Mouse (Mus musculus): Measurements from ENCODE around the gene Hdac7. TPM values are rescaled to one million over a fixed set of nuclear protein-coding genes. Genes with fewer than 3 reads are reported as not detected.

Gene Hdac7
- polyA plus RNA-seq, 1 experiment from 2014 or later, result 5.8 TPM

GRCm38 (mm10) chr15:97839473-97839872 is 4.8 kb downstream of the Hdac7 start:
- Histone ChIP-seq H3K27ac (ENCODE audit: low read length) (no peak overlapping the region), H3K9ac (ENCODE audit: low read depth, low read length) (no peak overlapping the region), H3K4me2 (ENCODE audit: low read depth, low read length) (no peak overlapping the region), H3K4me1 (ENCODE audit: control insufficient read depth, low read depth, low read length) (peaks cover 34% of the 10 kb centered on the region), H3K27me3 (ENCODE audit: control insufficient read depth, insufficient read depth, low read depth, low read length) (no peaks in the 10 kb centered on the region), H3K9me3 (replicated peaks; ENCODE audit: control insufficient read depth, low read length) (no peaks in the 10 kb centered on the region), H3K36me3 (ENCODE audit: control insufficient read depth, insufficient read depth) (no peaks in the 10 kb centered on the region), H3K4me3 (ENCODE audit: low read depth, low read length) (no peak overlapping the region)
- 71% methylated on average over 4 of the region's 4 CpGs for WGBS (ENCODE audit: insufficient replicate concordance)
- no peak for ATAC-seq (ENCODE audit: low read depth)

DNA sequence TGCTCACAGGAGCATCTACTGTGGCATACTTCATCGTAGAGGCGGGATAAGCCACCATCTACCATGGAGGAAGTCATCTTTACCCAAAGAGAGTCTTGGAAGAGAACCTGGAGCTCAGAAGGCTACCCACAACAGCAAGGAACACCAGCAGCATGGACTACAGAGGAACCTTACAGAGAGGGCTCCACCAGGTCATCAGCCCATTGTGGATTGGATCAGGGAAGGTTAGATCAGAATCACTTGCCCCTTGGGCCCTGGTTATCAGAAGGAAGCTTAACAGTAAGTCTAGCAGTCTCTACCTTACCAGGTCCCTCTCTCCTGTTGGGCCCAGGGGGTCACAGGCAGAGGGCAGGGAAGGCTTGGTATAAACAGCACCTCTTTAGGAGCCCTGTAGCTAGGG is 5.3 kb downstream of the Hdac7 start:
- H3K27ac ChIP-seq (ENCODE audit: low read length), result no peak overlapping the region
- no peak overlapping the region for H3K4me3 ChIP-seq (ENCODE audit: low read depth, low read length)
- no peaks in the 10 kb centered on the region for H3K36me3 ChIP-seq (ENCODE audit: control insufficient read depth, insufficient read depth)
- H3K9me3 ChIP-seq (replicated peaks; ENCODE audit: control insufficient read depth, low read length), result no peaks in the 10 kb centered on the region
- H3K4me2 ChIP-seq (ENCODE audit: low read depth, low read length), result no peak overlapping the region
- no peak for ATAC-seq (ENCODE audit: low read depth)
- H3K9ac ChIP-seq (ENCODE audit: low read depth, low read length), result no peak overlapping the region
- peaks cover 29% of the 10 kb centered on the region for H3K4me1 ChIP-seq (ENCODE audit: control insufficient read depth, low read depth, low read length)
- H3K27me3 ChIP-seq (ENCODE audit: control insufficient read depth, insufficient read depth, low read depth, low read length), result no peaks in the 10 kb centered on the region
- WGBS (ENCODE audit: insufficient replicate concordance), result 52% methylated on average over 2 of the region's 2 CpGs

- H3K4me2 ChIP-seq (ENCODE audit: low read depth, low read length), result no peak overlapping the region
- no peaks in the 10 kb centered on the region for H3K9me3 ChIP-seq (replicated peaks; ENCODE audit: control insufficient read depth, low read length)
- H3K27ac ChIP-seq (ENCODE audit: low read length), result no peak overlapping the region
- H3K4me3 ChIP-seq (ENCODE audit: low read depth, low read length), result no peak overlapping the region
- peaks cover 25% of the 10 kb centered on the region for H3K4me1 ChIP-seq (ENCODE audit: control insufficient read depth, low read depth, low read length)
- WGBS (ENCODE audit: insufficient replicate concordance), result 55% methylated on average over 4 of the region's 4 CpGs
- no peaks in the 10 kb centered on the region for H3K36me3 ChIP-seq (ENCODE audit: control insufficient read depth, insufficient read depth)
- 0 out of 2 replicates have a peak, but pooled peaks cover 4% of the 10 kb centered on the region for H3K27me3 ChIP-seq (ENCODE audit: control insufficient read depth, insufficient read depth, low read depth, low read length)
- no peak for ATAC-seq (ENCODE audit: low read depth)
- no peak overlapping the region for H3K9ac ChIP-seq (ENCODE audit: low read depth, low read length)
Observed at GRCm38 (mm10) chr15:97838395-97838794, 5.9 kb downstream of the Hdac7 start.

DNA sequence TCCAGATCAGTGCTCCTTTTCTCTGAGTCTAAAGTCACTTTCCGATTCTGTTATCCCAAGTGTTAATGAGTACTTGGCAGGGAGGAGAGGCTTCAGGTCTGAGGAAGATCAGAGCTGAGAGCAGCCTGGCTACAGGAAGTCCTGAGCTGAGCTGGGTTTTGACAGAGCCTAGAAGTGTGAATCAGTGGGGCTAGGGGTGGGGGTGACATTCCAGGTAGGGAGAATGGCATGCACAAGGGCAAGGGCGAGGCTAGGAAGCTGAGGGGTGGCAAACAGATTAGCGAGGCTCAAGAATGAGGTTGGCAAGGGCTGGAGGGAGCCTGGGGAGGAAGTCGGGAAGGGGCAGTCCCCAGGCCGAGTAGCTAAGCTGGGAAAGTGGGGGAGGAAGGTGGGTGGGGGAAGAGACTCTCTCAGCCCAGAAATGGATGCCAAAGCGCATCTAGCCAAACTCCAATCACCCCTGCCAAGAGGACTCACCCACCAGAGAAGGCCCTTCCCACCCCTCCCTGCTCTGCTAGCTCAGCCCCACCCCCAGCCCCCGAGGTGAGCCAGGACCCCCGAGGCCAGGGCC is 6.7 kb downstream of the Hdac7 start:
- H3K36me3 ChIP-seq (ENCODE audit: control insufficient read depth, insufficient read depth), result no peaks in the 10 kb centered on the region
- H3K27ac ChIP-seq (ENCODE audit: low read length), result no peak overlapping the region
- ATAC-seq (ENCODE audit: low read depth), result no peak
- H3K4me1 ChIP-seq (ENCODE audit: control insufficient read depth, low read depth, low read length), result peaks cover 19% of the 10 kb centered on the region
- H3K27me3 ChIP-seq (ENCODE audit: control insufficient read depth, insufficient read depth, low read depth, low read length), result 0 out of 2 replicates have a peak, but pooled peaks cover 4% of the 10 kb centered on the region
- no peak overlapping the region for H3K4me3 ChIP-seq (ENCODE audit: low read depth, low read length)
- WGBS (ENCODE audit: insufficient replicate concordance), result 21% methylated on average over 6 of the region's 8 CpGs
- H3K4me2 ChIP-seq (ENCODE audit: low read depth, low read length), result no peak overlapping the region
- H3K9ac ChIP-seq (ENCODE audit: low read depth, low read length), result no peak overlapping the region
- no peaks in the 10 kb centered on the region for H3K9me3 ChIP-seq (replicated peaks; ENCODE audit: control insufficient read depth, low read length)

DNA sequence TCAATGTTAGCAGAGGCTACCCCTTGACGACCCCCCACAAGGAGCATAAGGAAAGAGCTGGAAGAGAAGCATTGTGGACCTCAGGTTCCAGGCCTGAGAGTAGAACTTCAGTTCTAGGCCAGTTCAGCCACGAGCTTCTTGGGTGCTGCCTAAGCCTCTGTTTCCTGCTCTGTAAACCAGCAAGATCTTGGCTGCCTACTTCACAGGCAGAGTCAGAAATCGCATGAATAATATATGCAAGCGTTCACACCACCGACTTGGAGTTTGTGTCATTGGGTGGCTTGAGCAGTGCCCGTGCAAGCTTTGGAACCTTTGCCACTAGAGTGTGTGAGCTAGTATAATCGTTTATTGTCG is 7.4 kb downstream of the Hdac7 start:
- Histone ChIP-seq H3K4me3 (ENCODE audit: low read depth, low read length) (no peak overlapping the region), H3K4me1 (ENCODE audit: control insufficient read depth, low read depth, low read length) (peaks cover 24% of the 10 kb centered on the region), H3K36me3 (ENCODE audit: control insufficient read depth, insufficient read depth) (no peaks in the 10 kb centered on the region), H3K27me3 (ENCODE audit: control insufficient read depth, insufficient read depth, low read depth, low read length) (peaks cover 8% of the 10 kb centered on the region; the same call in 1 of the 2 replicates), H3K9me3 (replicated peaks; ENCODE audit: control insufficient read depth, low read length) (no peaks in the 10 kb centered on the region), H3K27ac (ENCODE audit: low read length) (no peak overlapping the region), H3K4me2 (ENCODE audit: low read depth, low read length) (no peak overlapping the region), H3K9ac (ENCODE audit: low read depth, low read length) (no peak overlapping the region)
- ATAC-seq (ENCODE audit: low read depth), result no peak
- 43% methylated on average over 8 of the region's 8 CpGs for WGBS (ENCODE audit: insufficient replicate concordance)

DNA sequence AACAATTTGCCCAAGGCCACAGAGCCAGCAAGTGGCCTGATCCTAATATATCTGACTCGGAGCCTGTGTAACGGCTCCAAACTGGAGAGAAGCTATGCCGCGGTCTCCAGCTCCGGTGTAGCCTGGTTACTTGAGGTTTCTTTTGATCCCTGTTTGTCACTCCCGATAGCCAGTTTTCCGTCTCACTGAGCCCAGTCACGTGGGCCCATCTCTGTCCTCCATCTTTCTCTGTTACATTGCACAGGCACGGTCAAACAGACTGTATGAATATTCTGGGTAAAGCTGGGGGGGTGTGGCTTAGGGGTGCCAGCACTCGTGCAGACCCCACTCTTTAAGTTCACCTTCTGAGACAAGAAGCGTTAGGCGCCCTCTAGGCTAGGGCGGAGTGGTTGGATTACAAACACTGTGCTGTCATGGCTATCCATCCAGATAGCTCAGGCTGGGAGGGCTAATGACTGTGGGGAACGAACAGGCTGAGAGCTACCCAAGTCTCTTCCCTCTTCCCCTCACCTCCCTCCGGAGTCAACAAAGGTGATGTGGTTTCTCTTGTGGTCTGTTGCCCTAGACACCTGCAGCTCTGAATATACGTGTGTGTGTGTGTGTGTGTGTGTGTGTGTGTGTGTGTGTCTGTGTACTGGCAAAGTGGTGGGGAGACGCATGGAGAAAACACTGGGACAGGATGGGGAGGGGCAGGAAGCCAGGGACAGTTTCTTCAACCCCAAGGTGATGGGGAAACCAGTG is 8.0 kb downstream of the Hdac7 start:
- Histone ChIP-seq H3K9me3 (replicated peaks; ENCODE audit: control insufficient read depth, low read length) (no peaks in the 10 kb centered on the region), H3K9ac (ENCODE audit: low read depth, low read length) (no peak overlapping the region), H3K36me3 (ENCODE audit: control insufficient read depth, insufficient read depth) (no peaks in the 10 kb centered on the region), H3K27me3 (ENCODE audit: control insufficient read depth, insufficient read depth, low read depth, low read length) (peaks cover 12% of the 10 kb centered on the region), H3K4me1 (ENCODE audit: control insufficient read depth, low read depth, low read length) (peaks cover 25% of the 10 kb centered on the region), H3K4me2 (ENCODE audit: low read depth, low read length) (no peak overlapping the region), H3K4me3 (ENCODE audit: low read depth, low read length) (no peak overlapping the region), H3K27ac (ENCODE audit: low read length) (no peak overlapping the region)
- WGBS (ENCODE audit: insufficient replicate concordance), result 56% methylated on average over 17 of the region's 17 CpGs
- no peak for ATAC-seq (ENCODE audit: low read depth)

- no peak for ATAC-seq (ENCODE audit: low read depth)
- Histone ChIP-seq H3K27me3 (ENCODE audit: control insufficient read depth, insufficient read depth, low read depth, low read length) (peaks cover 24% of the 10 kb centered on the region), H3K4me3 (ENCODE audit: low read depth, low read length) (no peak overlapping the region), H3K4me1 (ENCODE audit: control insufficient read depth, low read depth, low read length) (peaks cover 35% of the 10 kb centered on the region), H3K9ac (ENCODE audit: low read depth, low read length) (no peak overlapping the region), H3K9me3 (replicated peaks; ENCODE audit: control insufficient read depth, low read length) (no peaks in the 10 kb centered on the region), H3K36me3 (ENCODE audit: control insufficient read depth, insufficient read depth) (no peaks in the 10 kb centered on the region), H3K4me2 (ENCODE audit: low read depth, low read length) (no peak overlapping the region), H3K27ac (ENCODE audit: low read length) (no peak overlapping the region)
- WGBS (ENCODE audit: insufficient replicate concordance), result 33% methylated on average over 9 of the region's 9 CpGs
Observed at GRCm38 (mm10) chr15:97832764-97833479, 11.4 kb downstream of the Hdac7 start.

GRCm38 (mm10) chr15:97831987-97832640 is 12.2 kb downstream of the Hdac7 start:
- Histone ChIP-seq H3K27ac (ENCODE audit: low read length) (no peak overlapping the region), H3K9ac (ENCODE audit: low read depth, low read length) (peak overlapping the region; percentile 71; the same call in 1 of the 2 replicates), H3K4me1 (ENCODE audit: control insufficient read depth, low read depth, low read length) (peaks cover 34% of the 10 kb centered on the region), H3K4me3 (ENCODE audit: low read depth, low read length) (peak overlapping the region; percentile 72), H3K27me3 (ENCODE audit: control insufficient read depth, insufficient read depth, low read depth, low read length) (peaks cover 24% of the 10 kb centered on the region), H3K9me3 (replicated peaks; ENCODE audit: control insufficient read depth, low read length) (no peaks in the 10 kb centered on the region), H3K36me3 (ENCODE audit: control insufficient read depth, insufficient read depth) (no peaks in the 10 kb centered on the region), H3K4me2 (ENCODE audit: low read depth, low read length) (peak overlapping the region; percentile 90)
- 23% methylated on average over 10 of the region's 10 CpGs for WGBS (ENCODE audit: insufficient replicate concordance)
- no peak for ATAC-seq (ENCODE audit: low read depth)
